Mouse (Mus musculus): ENCODE measurements around the gene Nrde2.

DNA sequence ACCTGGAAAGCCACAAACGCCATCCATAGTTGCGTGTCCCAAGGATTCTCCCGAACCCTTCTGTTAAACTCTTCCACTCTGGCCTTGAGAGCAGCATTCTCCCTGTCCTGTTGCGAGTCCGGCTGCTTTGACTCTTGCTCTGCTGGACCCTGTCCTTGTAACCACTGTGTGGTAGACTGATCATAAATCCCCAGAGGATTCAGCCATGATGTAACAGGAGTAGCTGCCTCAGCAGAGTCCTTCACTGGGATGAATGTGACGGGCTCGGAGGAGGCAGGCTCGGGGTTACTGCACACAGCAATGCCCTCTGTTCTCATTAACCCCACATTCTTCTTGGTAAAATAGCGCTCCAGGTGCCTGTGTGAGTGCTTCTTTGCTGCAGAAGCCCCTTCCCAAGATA, 15.7 kb downstream of the Nrde2 start:
- no peak for TF ChIP-seq CTCF (IDR thresholded peaks at IDR 0.05; ENCODE audit: low read depth)
- no peak for TF ChIP-seq EP300 (IDR thresholded peaks at IDR 0.05; ENCODE audit: low read depth)

Data from heart, postnatal 0 days (tissue).